Mouse (Mus musculus): ENCODE measurements around the gene Cfap36.

DNA sequence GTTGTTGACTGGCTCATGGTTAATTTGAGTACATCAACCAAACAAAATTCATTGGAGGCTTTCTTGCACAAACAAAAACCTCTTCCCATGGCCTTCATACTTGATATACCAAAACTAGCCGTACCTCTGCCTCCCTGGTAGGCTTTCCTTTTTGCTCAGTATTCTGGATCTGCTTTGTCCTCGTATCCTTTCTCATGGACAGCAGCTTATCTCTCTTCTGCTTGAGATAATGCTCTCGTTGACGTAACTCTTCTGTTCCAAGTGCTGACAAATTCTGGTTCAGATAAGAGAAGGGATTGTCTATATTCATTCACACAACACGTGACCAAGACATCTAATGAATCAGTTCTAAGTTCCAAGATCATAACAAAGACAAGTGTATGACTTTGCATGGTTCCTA lies 24.9 kb downstream of the Cfap36 start:
- TF ChIP-seq CTCF (IDR thresholded peaks at IDR 0.05; ENCODE audit: low read depth) (no peak), EP300 (IDR thresholded peaks at IDR 0.05; ENCODE audit: low read depth) (no peak)
